Mouse (Mus musculus): Measurements from ENCODE around the gene Evi5l. TPM values are rescaled to one million over a fixed set of nuclear protein-coding genes. Genes with fewer than 3 reads are reported as not detected.
"Not testable (repeated sequence)": the region's sequence is repeated elsewhere in the genome, so short reads cannot be mapped to it uniquely, and the experiment has no call there.

Gene Evi5l
- polyA plus RNA-seq, 1 experiment: 8.7 TPM

DNA sequence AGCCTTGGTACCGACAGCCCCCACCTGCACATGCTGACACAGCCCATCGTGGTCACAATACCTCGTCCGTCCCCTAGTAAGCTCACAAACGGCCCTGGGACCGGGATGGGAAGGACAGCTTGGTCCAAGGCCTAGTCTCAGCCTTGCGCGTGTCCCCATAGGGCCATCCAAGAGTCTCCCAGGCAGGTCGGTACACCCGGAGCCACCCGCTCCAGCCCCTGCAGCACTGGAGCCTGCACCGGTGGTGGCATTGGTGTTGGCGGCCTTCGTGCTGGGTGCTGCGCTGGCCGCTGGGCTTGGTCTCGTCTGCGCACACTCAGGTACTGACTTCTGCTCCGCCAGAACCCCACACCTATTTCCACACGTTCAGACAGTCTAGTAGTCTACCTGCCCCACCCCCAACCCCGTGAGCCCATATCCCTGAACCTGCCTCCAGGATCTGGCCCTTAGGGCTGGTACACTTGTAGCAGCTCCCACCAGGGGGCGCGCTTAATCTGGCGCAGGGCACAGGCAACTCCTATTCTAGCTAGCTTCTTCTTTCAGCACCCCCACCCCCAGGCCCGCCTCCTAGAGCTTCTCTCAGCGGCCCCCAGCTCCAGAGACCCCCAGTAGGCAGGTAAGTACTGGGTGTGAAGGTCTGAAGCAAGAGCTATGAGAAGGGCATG is 84.1 kb downstream of the Evi5l start:
- H3K27ac ChIP-seq (ENCODE audit: control insufficient read depth, insufficient read depth, low read depth, low read length, poor library complexity): no peak overlapping the region
- H3K4me3 ChIP-seq (replicated peaks; ENCODE audit: control insufficient read depth, low read depth, low read length): no peak overlapping the region
- TF ChIP-seq POLR2A (IDR thresholded peaks at IDR 0.05; ENCODE audit: borderline replicate concordance, control insufficient read depth, low read depth, low read length): no peak
- peak; percentile 88 for TF ChIP-seq CTCF (IDR thresholded peaks at IDR 0.05; ENCODE audit: control insufficient read depth, insufficient read depth, low read length)
- H3K4me1 ChIP-seq (ENCODE audit: control insufficient read depth, insufficient read depth, low read length): peaks cover 2% of the 10 kb centered on the region; the same call in 1 of the 2 replicates
- 54% methylated on average over 26 of the region's 26 CpGs for WGBS

DNA sequence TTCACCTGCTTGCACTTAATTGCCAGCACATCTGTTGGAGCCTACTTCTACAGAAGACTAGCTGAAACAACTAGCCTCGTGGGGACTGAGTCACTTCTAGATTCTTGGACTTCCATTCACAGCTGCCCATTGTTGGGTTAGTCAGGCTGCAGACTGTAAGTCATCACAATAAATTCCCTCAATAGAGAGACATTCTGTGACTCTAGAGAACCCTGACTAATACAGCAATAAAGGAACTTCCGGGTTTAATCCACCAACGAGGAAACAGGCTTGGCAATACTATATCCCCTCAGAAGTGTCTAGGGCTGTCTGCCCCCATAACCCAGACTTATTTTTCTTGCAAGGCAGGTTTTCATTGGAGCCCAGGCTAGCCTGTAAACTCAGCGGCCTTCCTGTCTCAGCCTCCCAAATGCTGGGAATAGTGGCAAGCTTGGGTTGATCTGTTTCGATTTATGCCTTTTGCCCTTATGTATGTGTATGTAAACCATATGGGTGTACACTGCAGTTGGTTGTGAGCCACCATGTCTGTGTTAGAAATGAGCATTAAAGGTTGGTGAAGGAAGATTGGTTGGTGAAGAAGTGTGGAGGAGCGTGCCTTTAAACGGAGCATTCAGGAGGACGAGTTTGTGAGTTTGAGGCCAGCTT is 85.9 kb downstream of the Evi5l start:
- TF ChIP-seq POLR2A (IDR thresholded peaks at IDR 0.05; ENCODE audit: borderline replicate concordance, control insufficient read depth, low read depth, low read length) (no peak), CTCF (IDR thresholded peaks at IDR 0.05; ENCODE audit: control insufficient read depth, insufficient read depth, low read length) (no peak)
- Histone ChIP-seq H3K27ac (ENCODE audit: control insufficient read depth, insufficient read depth, low read depth, low read length, poor library complexity) (no peak overlapping the region), H3K4me1 (ENCODE audit: control insufficient read depth, insufficient read depth, low read length) (peaks cover 2% of the 10 kb centered on the region; the same call in 1 of the 2 replicates), H3K4me3 (replicated peaks; ENCODE audit: control insufficient read depth, low read depth, low read length) (peak overlapping the region; percentile 76)
- WGBS: 41% methylated on average over 8 of the region's 8 CpGs

DNA sequence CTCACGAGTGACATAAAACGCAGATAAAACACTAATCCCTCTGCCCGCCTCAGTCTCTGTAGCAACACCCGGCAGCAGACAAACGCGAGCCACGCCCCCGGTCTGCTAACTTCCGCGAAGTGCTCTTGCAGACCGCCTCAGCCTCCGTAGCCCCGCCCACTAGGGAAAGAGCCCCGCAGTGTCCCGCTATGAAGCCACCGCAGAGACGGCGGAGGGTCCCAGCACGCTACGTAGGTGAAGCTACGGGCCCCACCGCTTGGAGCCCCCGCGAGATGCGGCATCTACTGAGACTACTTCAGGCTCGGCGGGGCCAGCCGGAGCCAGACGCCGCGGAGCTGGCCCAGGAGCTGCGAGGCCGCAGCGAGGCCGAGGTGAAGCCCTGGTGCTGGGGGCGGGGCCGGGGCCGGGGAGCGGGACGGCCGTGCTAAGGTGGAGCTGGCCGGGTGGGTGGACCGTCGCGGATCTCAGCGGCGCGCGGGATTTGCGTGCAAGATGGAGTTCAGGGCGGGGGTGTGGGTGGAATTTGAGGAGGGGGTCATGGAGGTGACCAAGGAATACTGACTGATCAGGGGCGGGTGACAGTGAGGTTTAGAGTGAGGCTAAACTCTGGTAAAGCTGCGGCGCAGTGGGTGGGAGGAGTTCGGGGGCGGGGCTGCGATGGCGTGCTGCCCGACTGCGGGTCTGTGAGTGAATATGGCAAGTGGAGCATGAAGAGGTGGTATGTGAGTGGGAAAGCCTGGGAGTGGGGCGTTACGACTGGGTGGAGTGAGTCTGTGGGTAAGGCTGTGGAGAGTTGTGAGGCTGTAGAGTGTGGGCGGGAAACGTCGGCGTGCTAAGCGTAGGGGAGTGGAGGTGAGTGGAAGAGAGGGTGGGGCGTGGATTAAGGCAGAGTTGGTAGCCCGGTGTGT is 86.8 kb downstream of the Evi5l start, which contains the start of gene Snapc2:
TSS of gene Snapc2 (plus strand) at position 147 of the 908 bp plus-strand sequence.
- Histone ChIP-seq H3K4me3 (replicated peaks; ENCODE audit: control insufficient read depth, low read depth, low read length) (peak within 1 kb of the TSS; percentile 76), H3K27ac (ENCODE audit: control insufficient read depth, insufficient read depth, low read depth, low read length, poor library complexity) (peak within 1 kb of the TSS; percentile 85), H3K4me1 (ENCODE audit: control insufficient read depth, insufficient read depth, low read length) (peaks cover 2% of the 10 kb centered on the region; the same call in 1 of the 2 replicates)
- WGBS: under 1% methylated on average over 69 of the region's 69 CpGs
- TF ChIP-seq POLR2A (IDR thresholded peaks at IDR 0.05; ENCODE audit: borderline replicate concordance, control insufficient read depth, low read depth, low read length) (no peak), CTCF (IDR thresholded peaks at IDR 0.05; ENCODE audit: control insufficient read depth, insufficient read depth, low read length) (peak; percentile 7; the same call in 1 of the 2 replicates)

DNA sequence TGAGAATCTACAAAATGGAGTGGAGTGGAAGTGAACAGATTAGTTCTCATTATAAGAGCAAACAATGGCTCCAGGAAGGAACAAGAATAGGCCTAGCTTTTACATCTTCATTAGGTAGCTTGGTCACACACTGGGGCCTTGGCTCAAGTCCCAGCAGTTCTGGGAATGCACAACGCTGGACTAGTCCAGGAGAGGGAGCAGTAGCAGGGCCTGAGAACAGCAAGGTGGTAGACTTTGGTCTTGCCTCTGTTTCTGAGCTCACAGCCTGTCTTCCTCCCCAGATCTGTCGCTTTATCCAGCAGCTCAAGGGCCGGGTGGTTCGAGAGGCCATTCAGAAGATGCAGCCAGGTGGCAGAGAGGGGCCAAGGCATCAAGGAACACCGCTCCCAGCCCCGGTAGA is 87.6 kb downstream of the Evi5l start:
- TF ChIP-seq CTCF (IDR thresholded peaks at IDR 0.05; ENCODE audit: control insufficient read depth, insufficient read depth, low read length) (no peak), POLR2A (IDR thresholded peaks at IDR 0.05; ENCODE audit: borderline replicate concordance, control insufficient read depth, low read depth, low read length) (no peak)
- Histone ChIP-seq H3K4me1 (ENCODE audit: control insufficient read depth, insufficient read depth, low read length) (peaks cover 2% of the 10 kb centered on the region; the same call in 1 of the 2 replicates), H3K27ac (ENCODE audit: control insufficient read depth, insufficient read depth, low read depth, low read length, poor library complexity) (no peak overlapping the region), H3K4me3 (replicated peaks; ENCODE audit: control insufficient read depth, low read depth, low read length) (no peak overlapping the region)
- WGBS: 69% methylated on average over 6 of the region's 6 CpGs

GRCm38 (mm10) chr8:4255471-4255870 is 89.1 kb downstream of the Evi5l start:
- not testable (repeated sequence) for H3K4me3 ChIP-seq (replicated peaks; ENCODE audit: control insufficient read depth, low read depth, low read length); H3K27ac ChIP-seq (ENCODE audit: control insufficient read depth, insufficient read depth, low read depth, low read length, poor library complexity); H3K4me1 ChIP-seq (ENCODE audit: control insufficient read depth, insufficient read depth, low read length)
- WGBS: 86% methylated on average over 7 of the region's 7 CpGs

DNA sequence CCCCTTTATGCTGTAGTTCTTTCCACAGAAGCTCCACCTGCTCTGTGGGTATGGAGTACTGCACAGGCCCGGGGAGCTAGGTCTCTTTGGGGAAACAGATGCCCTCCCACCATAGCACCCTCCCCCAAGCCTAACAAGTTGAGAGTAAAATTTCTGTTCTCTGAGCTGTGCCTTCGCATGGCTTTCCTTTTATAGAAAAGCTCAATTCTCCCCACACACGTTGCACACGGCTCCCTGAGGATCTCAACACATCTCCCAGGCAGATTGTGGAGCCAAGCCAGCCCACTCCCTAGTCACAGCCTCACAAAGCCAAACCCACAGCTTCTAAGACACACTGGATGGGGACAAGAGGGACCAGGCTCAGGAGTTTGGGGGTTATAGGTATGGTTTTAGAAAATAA is 90.5 kb downstream of the Evi5l start:
- no peak overlapping the region for H3K4me3 ChIP-seq (replicated peaks; ENCODE audit: control insufficient read depth, low read depth, low read length)
- TF ChIP-seq CTCF (IDR thresholded peaks at IDR 0.05; ENCODE audit: control insufficient read depth, insufficient read depth, low read length): no peak
- TF ChIP-seq POLR2A (IDR thresholded peaks at IDR 0.05; ENCODE audit: borderline replicate concordance, control insufficient read depth, low read depth, low read length): no peak
- WGBS: 73% methylated on average over 4 of the region's 4 CpGs

DNA sequence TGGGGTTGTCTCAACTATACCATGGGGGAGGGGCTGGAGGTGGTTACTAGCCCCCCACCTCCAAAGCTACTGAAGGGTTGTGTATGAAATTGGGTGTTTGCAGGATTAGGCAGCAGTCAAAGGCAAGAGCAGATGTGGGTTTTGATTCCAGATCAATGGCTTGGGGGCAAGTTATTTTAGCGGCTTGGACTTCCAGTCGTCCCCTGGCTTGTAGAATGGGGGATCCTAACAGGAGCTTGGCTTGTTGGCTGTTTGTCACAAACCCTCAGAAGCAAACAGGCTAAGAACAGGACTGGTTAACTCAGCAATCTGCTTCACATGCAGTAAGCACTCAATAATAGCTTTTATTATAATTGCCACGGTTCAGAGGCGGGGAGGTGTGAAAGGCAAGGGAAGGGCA is 91.0 kb downstream of the Evi5l start:
- 84% methylated on average over 4 of the region's 4 CpGs for WGBS

More for the DNA sequence above, 90.5 kb downstream of the Evi5l start:
- Histone ChIP-seq H3K4me1 (ENCODE audit: control insufficient read depth, insufficient read depth, low read length) (peaks cover 2% of the 10 kb centered on the region; the same call in 1 of the 2 replicates), H3K27ac (ENCODE audit: control insufficient read depth, insufficient read depth, low read depth, low read length, poor library complexity) (no peak overlapping the region)

DNA sequence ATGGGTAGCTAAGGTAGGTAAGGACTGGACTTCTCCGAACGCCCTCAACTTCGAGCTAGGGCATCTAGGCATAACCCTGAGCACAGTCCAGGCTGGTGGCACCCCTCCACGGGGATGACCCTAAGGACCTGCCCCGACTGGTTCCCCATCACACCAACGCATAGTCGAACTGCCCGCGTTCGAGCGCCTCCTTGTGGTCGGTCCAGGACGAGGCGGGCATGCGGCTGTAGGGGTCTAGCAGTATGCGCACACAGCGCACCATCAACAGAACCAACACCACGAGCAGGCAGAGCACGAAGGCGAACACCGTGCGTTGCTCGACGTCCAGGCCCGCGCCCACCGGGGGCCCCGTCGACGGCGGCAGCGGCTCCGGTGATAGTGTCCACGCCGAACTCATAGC is 91.9 kb downstream of the Evi5l start:
- peaks cover 2% of the 10 kb centered on the region; the same call in 1 of the 2 replicates for H3K4me1 ChIP-seq (ENCODE audit: control insufficient read depth, insufficient read depth, low read length)
- H3K27ac ChIP-seq (ENCODE audit: control insufficient read depth, insufficient read depth, low read depth, low read length, poor library complexity): no peak overlapping the region; the same call in 1 of the 2 replicates
- H3K4me3 ChIP-seq (replicated peaks; ENCODE audit: control insufficient read depth, low read depth, low read length): peak overlapping the region; percentile 45
- WGBS: 5% methylated on average over 35 of the region's 35 CpGs
- TF ChIP-seq CTCF (IDR thresholded peaks at IDR 0.05; ENCODE audit: control insufficient read depth, insufficient read depth, low read length): peak; percentile 90
- 0 out of 2 replicates have a peak, but pooled peaks have one; percentile 12 for TF ChIP-seq POLR2A (IDR thresholded peaks at IDR 0.05; ENCODE audit: borderline replicate concordance, control insufficient read depth, low read depth, low read length)

More for the DNA sequence above, 91.0 kb downstream of the Evi5l start:
- H3K4me3 ChIP-seq (replicated peaks; ENCODE audit: control insufficient read depth, low read depth, low read length): no peak overlapping the region
- TF ChIP-seq CTCF (IDR thresholded peaks at IDR 0.05; ENCODE audit: control insufficient read depth, insufficient read depth, low read length): no peak
- TF ChIP-seq POLR2A (IDR thresholded peaks at IDR 0.05; ENCODE audit: borderline replicate concordance, control insufficient read depth, low read depth, low read length): no peak
- peaks cover 2% of the 10 kb centered on the region; the same call in 1 of the 2 replicates for H3K4me1 ChIP-seq (ENCODE audit: control insufficient read depth, insufficient read depth, low read length)
- no peak overlapping the region for H3K27ac ChIP-seq (ENCODE audit: control insufficient read depth, insufficient read depth, low read depth, low read length, poor library complexity)

All from bone marrow, adult 2 months (tissue).